Mouse (Mus musculus): ENCODE measurements around the gene Nipal1.

Gene Nipal1

GRCm38 (mm10) chr5:72665281-72665680, 17.7 kb downstream of the Nipal1 start:
- DNase-seq, result peak in 1 of 2 experiments; percentile 65

GRCm38 (mm10) chr5:72666428-72666827, 18.8 kb downstream of the Nipal1 start:
- DNase-seq, result no peak

DNA sequence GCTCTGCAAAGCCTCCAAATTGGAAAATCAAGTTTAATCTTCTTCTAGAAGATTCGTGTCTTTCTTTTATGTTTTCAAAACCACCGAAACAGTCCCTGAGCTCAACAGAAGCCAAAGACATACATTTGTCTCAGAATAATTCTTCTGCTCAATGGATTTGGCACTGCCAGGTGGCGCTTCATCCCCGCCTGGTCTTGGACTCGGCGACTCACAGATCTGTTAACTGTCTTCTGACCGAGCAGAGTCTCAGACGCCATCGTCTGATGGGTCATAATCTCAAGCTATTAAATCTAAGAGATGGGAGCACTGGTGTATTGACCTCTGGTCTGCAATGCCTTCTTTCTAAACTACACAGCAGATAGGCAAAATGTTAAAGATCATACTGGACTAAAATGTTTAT, 20.8 kb downstream of the Nipal1 start:
- no peak for DNase-seq

- DNase-seq, result no peak
Observed at GRCm38 (mm10) chr5:72671017-72671699, 23.6 kb downstream of the Nipal1 start.

DNA sequence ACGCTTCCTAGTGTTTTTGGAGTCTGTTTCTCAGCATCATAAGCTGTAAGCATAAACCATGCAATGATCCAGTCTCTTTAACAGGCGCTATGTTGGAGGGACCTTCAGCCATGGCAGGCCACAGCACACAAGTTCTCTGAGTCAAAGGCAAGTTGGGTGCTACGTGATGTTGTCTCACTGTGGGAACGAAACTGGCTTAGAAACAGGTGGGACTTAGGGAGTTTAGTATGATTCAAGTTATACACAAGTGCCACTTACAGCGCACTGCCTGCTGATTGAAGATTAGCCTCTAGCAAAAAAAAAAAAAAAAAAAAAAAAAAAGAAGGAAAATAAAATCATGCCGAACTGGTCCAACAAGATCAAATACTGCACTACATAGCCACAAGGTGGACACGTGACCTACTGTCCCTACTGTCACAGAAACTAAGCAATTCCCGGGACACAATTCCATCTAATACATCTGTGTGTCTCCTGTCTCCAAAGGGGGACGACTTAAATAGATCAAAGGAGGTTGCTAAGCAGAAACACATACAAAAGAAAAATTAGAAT, 27.5 kb downstream of the Nipal1 start:
- DNase-seq, result no peak

DNA sequence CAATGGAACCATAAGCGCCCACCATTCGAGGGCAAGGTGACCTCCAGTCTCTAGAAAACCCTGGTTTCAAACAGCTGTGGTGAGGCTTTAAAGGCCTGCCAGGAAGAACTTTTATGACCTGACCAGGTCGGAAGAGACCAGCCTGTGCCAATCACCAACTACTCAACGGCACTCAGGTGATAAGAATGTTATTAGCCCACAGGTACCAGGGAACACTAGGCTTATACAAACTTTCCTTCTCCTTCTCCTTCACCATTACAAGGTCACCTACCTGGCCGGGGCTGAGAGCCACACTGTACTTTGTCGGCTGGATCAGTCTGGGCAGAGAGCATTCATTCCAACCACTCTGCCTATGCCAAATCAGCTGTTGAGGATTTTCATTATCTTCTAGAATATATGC, 33.9 kb downstream of the Nipal1 start:
- DNase-seq, result no peak

GRCm38 (mm10) chr5:72689556-72689955, 42.0 kb downstream of the Nipal1 start:
- no peak for DNase-seq

DNA sequence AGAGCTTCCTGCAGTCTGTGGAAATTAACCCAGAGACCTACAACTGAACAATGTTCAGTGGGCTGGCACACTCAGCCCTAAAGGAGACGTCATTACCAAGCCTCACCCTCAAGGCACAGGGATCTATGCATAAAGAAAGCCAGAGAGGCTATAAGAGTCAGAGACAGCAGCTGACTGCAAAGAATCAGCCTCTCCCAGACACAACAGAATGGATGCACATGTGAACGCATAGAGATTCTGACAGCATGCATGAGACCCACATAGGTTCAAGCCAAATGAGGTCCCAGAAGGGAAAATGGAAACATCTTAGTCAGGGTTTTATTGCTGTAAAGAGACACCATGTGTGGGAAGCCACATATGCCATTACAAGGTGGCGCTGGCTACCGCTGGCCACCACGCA, 42.9 kb downstream of the Nipal1 start:
- no peak for DNase-seq

DNA sequence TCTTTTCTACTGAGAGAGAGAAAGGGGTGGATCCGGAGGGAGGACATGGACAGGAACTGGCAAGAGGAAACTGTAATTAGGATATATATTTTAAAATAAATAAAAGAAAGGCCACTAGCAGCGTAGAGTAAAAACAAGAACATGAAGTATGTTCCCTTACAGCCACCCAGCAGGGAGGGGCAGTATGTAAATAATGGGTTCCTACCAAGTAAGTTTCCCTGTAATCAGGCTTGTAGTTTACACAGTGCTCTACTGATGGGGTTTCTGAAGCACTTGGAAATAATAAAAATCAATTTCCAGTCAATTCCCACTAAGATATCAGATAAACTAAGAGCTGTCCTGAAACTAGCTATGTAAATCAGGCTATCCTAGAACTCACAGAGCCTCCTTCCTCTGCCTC, 47.1 kb downstream of the Nipal1 start:
- no peak for DNase-seq

DNA sequence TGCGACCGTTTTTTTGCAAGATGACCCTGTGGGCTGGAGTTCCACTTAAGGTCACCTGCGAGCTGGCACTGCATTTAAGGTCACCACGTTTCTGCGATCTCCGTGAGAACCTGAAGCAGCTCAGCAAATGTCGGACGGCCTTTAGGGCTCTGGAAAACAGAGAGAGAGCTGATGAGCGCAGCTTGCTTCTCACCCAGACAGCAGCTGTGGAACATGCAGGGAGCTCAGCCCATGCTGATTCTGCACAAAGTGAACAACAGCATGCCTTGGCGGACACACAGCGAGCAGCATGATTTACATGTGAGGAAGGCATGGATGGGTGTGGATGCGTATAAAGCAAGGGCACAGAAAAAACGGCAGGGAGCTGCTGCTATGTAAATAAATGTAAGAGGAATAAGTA, 48.9 kb downstream of the Nipal1 start:
- DNase-seq, result no peak

- no peak for DNase-seq
Observed at GRCm38 (mm10) chr5:72698343-72698742, 50.7 kb downstream of the Nipal1 start.

DNA sequence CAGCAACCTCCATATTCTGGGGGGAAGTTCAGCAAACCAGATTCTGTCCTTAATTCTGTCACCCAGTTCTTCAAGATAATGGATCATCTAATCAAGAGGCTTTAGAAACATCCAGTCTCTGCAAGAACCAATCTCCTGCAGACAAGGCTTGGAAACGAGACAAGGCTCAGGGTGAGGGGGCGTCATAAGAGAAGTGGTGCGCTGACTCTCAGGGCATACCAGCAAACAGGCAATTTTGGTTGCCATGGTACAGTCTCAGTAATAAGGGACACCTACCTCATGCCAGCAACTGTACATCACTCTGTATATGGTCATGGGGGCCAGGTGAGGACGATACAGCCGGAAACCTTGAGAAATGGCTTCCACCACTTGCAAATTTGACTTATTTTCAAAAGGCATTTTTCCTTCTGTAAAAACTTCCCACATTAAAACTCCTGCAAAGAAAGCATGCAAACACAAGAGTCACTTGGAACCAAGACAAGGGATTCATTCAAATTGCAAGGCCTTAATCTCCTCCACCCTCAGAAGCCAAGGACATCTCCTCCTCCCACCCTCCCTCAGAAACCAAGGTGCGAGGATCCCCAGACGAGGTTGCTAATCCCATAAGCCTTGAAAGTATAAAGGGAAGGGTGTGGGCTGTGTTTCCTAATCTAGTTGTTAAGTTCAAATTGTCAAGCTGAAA, 51.4 kb downstream of the Nipal1 start:
- no peak for DNase-seq

DNA sequence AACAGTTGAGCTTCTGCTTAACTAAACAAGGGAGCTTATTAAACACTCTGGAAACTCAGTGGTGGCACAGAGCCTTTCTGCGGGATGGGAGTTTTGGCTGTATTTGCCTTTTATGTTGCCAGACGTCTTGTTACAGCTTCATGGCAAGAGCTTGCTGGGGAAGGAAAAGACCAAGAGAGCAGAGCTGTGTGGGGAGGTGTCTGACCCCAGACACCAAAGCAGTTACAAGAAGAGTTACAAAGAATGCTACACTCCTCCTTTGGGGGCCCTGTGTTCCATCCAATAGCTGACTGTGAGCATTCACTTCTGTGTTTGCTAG, 51.9 kb downstream of the Nipal1 start:
- DNase-seq, result no peak

DNA sequence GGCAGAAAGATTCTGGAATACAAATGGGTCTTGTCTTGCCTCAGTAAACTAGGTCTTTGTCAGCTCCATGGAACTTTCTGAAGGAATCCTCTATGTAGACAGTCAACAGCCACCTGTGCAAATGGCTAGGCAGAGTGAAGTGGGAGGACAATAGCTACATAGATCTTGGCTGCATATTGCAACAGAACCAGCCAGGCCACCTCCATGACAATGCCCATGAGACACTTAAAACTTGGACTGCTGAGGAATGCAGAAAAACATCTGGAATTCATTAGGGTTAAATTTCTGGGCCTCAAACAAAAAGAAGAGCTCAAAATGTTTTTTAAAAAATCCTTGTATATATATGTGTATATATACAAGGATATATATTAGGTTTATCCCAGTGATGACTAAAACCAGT, 54.6 kb downstream of the Nipal1 start:
- no peak for DNase-seq

DNA sequence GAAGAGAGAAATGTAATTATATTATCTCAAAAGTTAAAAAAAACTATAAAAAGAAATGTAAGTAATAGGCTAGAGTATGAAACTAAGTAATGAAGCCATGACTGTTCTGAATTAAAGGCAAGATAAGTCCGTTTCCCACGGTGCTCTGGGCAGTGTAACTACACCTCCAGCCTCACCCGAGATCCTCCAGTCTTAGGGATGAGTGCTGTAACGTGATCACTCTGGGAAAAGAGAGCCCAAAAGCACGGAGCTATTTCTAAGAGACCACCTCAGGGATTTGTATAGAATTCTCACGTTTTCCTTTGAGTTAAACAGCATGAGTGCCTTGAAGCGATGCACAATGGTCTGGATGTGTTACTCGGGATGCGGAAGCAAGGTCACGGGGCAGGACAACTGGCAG, 58.5 kb downstream of the Nipal1 start:
- no peak for DNase-seq

GRCm38 (mm10) chr5:72706722-72707121, 59.1 kb downstream of the Nipal1 start:
- DNase-seq, result no peak

DNA sequence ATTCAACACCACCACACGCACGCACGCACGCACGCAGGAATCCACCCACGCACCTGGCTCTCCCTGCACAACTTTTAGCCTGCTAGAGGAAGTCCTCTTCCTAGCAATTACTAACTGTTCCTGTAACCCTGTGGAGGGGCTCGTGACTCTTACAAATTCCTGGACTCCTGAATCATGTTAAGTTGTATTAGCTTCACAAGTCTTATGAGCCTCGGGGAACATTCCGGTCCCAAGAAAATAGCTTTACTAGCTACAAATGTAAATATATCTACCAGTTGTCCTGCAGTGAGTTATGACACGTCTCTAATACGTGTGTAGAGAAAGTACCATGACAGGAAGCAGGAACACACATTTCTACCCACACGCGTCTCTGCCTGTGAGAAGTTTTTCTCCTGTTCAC, 61.9 kb downstream of the Nipal1 start:
- no peak for DNase-seq

DNA sequence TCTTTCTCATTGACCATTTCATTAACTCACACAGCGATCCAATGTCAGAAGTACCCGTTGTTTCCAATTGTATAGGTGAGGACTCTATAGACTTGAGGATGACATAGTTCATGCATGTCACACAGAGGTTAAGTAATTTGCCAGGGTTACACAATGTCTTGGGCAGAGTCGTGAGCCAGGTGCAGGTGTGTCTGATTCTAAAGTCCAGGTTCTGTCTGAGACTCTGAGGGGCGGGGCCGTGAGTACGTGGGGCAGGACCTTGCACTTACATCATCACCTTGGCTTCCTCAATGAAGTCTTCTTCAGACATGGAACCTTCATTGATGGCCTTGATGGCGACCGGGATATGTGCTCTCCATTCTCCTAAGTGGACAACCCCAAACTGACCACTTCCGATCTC, 62.4 kb downstream of the Nipal1 start:
- no peak for DNase-seq

GRCm38 (mm10) chr5:72710572-72711278, 63.1 kb downstream of the Nipal1 start:
- DNase-seq, result peak in 1 of 2 experiments; percentile 74

GRCm38 (mm10) chr5:72720587-72720986, 73.0 kb downstream of the Nipal1 start:
- DNase-seq, result no peak

All from lung, postnatal 4 days (tissue).